Mouse (Mus musculus) kidney, postnatal 0 days (tissue): Measurements from ENCODE around the gene Rapgef2. TPM values are rescaled to one million over a fixed set of nuclear protein-coding genes. Genes with fewer than 3 reads are reported as not detected.
A peak's percentile ranks its signal among the peaks of the same experiment; 100 is the strongest.
"Not testable (repeated sequence)": the region's sequence is repeated elsewhere in the genome, so short reads cannot be mapped to it uniquely, and the experiment has no call there.

Experiments
- ATAC-seq: fragments of 200-750 bp; cut with Nextera tagmentation; replicated peaks from 2 replicates; pipeline ENCODE4 v1.8.0; 2017; ENCODE audit warnings: low read depth, moderate number of reproducible peaks, moderate TSS enrichment, moderate library complexity; ENCODE audit not compliant: low FRiP score
- DNase-seq: peaks from one replicate; pipeline ENCODE4 v3.0.0-alpha.2; 2016; ENCODE audit warnings: low spot score
- H3K27ac ChIP-seq: fragments of 300-500 bp; sonication (generic); 2 replicates; pipeline ENCODE4 v1.5.1; 2014; ENCODE audit warnings: mild to moderate bottlenecking
- H3K27me3 ChIP-seq: fragments of 300-500 bp; sonication (generic); 2 replicates; pipeline ENCODE4 v1.6.1; 2014; ENCODE audit warnings: low read length, mixed read lengths; ENCODE audit not compliant: insufficient read depth
- H3K36me3 ChIP-seq: fragments of 300-500 bp; sonication (generic); 2 replicates; pipeline ENCODE4 v1.6.1; 2014; ENCODE audit warnings: low read length, mixed read lengths; ENCODE audit not compliant: insufficient read depth
- H3K4me1 ChIP-seq: fragments of 300-500 bp; sonication (generic); replicated peaks from 2 replicates; pipeline ENCODE4 v1.6.1; 2014; ENCODE audit warnings: antibody characterized with exemption, low read length, mixed read lengths; ENCODE audit not compliant: insufficient read depth
- H3K4me2 ChIP-seq: fragments of 300-500 bp; sonication (generic); 2 replicates; pipeline ENCODE4 v1.6.1; 2014; ENCODE audit warnings: mild to moderate bottlenecking, low read length, moderate library complexity, mixed read lengths
- H3K4me3 ChIP-seq: fragments of 300-500 bp; sonication (generic); replicated peaks from 2 replicates; pipeline ENCODE4 v1.5.1; 2014; ENCODE audit warnings: low read depth, low read length
- H3K9ac ChIP-seq: fragments of 300-500 bp; sonication (generic); 2 replicates; pipeline ENCODE4 v1.6.1; 2014; ENCODE audit warnings: low read depth, low read length
- H3K9me3 ChIP-seq: fragments of 300-500 bp; sonication (generic); replicated peaks from 2 replicates; pipeline ENCODE4 v1.6.1; 2016; ENCODE audit warnings: low read length, inconsistent platforms, mixed read lengths
- CTCF ChIP-seq: IDR thresholded peaks from 2 replicates; pipeline ENCODE4 v1.5.1; 2016; ENCODE audit warnings: antibody characterized with exemption, low read depth, mild to moderate bottlenecking, moderate library complexity
- WGBS: fragments of 180-500 bp; shearing (Covaris S2); extraction: QIAGEN DNeasy Blood & Tissue Kit; methylation state at CpG from one replicate; pipeline ENCODE4 v1.1.7; 2014; 5-methylcytosine and 5-hydroxymethylcytosine counted together
- polyA plus RNA-seq: library from polyadenylated mRNA; unstranded; fragments of >200 nt; fragmentation: Nextera tagmentation; extraction: Ambion mirVana; gene quantifications from 2 replicates; pipeline ENCODE4 v1.2.1, GENCODE M21; 2015

Rapgef2 gene
- polyA plus RNA-seq, 1 experiment from 2014 or later: 4.4 TPM

DNA sequence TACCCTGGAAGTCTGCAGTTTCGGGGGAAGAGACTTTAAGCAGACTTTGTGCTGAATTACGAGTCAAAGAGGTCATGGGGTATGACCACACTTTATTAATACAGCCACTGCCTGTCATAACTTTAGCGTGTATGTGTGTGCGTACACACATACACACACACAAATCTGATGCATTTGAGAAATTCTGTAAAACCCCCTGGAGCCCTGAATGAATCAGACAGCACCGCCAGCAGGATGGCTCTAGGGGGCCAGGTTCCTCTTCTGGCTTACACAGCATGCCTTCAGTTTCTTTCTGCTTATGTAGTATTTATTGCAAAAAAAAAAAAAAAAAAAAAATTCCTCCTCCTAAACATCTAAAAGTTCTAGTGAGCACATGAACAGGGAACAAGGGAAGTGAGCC lies 113.0 kb downstream of the Rapgef2 start:
- 0 out of 2 replicates have a peak, but pooled peaks cover 5% of the 10 kb centered on the region for H3K4me1 ChIP-seq
- no peak overlapping the region for H3K9ac ChIP-seq
- no peak overlapping the region for H3K27ac ChIP-seq
- no peak overlapping the region for H3K4me3 ChIP-seq
- no peaks in the 10 kb centered on the region for H3K9me3 ChIP-seq
- TF ChIP-seq CTCF: no peak
- no peaks in the 10 kb centered on the region for H3K27me3 ChIP-seq
- H3K4me2 ChIP-seq: no peak overlapping the region
- 75% methylated on average over 5 of the region's 5 CpGs for WGBS
- H3K36me3 ChIP-seq: peaks cover 3% of the 10 kb centered on the region; the same call in 1 of the 2 replicates
- DNase-seq (no peak), ATAC-seq (no peak)

DNA sequence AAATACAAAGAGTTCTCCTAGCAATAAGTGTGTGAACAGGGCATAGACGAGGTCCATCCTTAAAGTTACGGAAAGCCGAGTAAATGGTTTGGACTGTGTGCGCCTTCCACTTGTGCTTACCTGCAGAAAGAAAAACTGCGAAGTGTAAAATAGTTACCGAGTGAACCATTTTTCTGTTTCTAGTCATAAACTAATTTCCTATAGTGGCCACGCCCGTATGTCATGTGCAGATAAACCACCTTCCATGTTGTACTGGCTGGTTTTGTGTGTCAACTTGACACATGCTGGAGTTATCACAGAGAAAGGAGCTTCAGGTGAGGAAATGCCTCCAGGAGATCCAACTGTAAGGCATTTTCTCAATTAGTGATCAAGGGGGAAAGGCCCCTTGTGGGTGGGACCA lies 115.2 kb downstream of the Rapgef2 start:
- not testable (repeated sequence) for H3K4me2 ChIP-seq, DNase-seq, H3K27ac ChIP-seq, H3K9me3 ChIP-seq, H3K27me3 ChIP-seq, H3K4me1 ChIP-seq, H3K36me3 ChIP-seq, H3K4me3 ChIP-seq, ATAC-seq, H3K9ac ChIP-seq
- WGBS: 95% methylated on average over 8 of the region's 8 CpGs

- Histone ChIP-seq H3K4me3 (no peak overlapping the region), H3K4me1 (no peaks in the 10 kb centered on the region; the same call in 1 of the 2 replicates), H3K9me3 (no peaks in the 10 kb centered on the region), H3K4me2 (no peak overlapping the region), H3K36me3 (peaks cover 3% of the 10 kb centered on the region; the same call in 1 of the 2 replicates), H3K27me3 (no peaks in the 10 kb centered on the region), H3K27ac (no peak overlapping the region), H3K9ac (no peak overlapping the region)
- 55% methylated on average over 2 of the region's 2 CpGs for WGBS
- no peak for TF ChIP-seq CTCF
- ATAC-seq (no peak), DNase-seq (no peak)
Measured at GRCm38 (mm10) chr3:79168168-79168827, 118.0 kb downstream of the Rapgef2 start.

GRCm38 (mm10) chr3:79167586-79167985 lies 118.7 kb downstream of the Rapgef2 start:
- WGBS: 81% methylated on average over 2 of the region's 2 CpGs
- Histone ChIP-seq H3K9me3 (no peaks in the 10 kb centered on the region), H3K36me3 (peaks cover 1% of the 10 kb centered on the region; the same call in 1 of the 2 replicates), H3K27ac (no peak overlapping the region), H3K4me3 (no peak overlapping the region), H3K4me1 (no peaks in the 10 kb centered on the region; the same call in 1 of the 2 replicates), H3K4me2 (no peak overlapping the region), H3K27me3 (no peaks in the 10 kb centered on the region), H3K9ac (no peak overlapping the region)
- no peak for TF ChIP-seq CTCF
- ATAC-seq (no peak), DNase-seq (no peak)

- Histone ChIP-seq H3K9ac (no peak overlapping the region), H3K4me2 (peak overlapping the region; percentile 25), H3K4me1 (peaks cover 13% of the 10 kb centered on the region; the same call in 1 of the 2 replicates), H3K27ac (peak overlapping the region; percentile 51; the same call in 1 of the 2 replicates), H3K9me3 (no peaks in the 10 kb centered on the region), H3K36me3 (no peaks in the 10 kb centered on the region), H3K27me3 (no peaks in the 10 kb centered on the region), H3K4me3 (0 out of 2 replicates have a peak overlapping the region, but pooled peaks have one; percentile 0)
- DNase-seq: no peak
- 48% methylated on average over 6 of the region's 6 CpGs for WGBS
- no peak for TF ChIP-seq CTCF
- ATAC-seq: no peak
Measured at GRCm38 (mm10) chr3:79161834-79162401, 124.4 kb downstream of the Rapgef2 start.

DNA sequence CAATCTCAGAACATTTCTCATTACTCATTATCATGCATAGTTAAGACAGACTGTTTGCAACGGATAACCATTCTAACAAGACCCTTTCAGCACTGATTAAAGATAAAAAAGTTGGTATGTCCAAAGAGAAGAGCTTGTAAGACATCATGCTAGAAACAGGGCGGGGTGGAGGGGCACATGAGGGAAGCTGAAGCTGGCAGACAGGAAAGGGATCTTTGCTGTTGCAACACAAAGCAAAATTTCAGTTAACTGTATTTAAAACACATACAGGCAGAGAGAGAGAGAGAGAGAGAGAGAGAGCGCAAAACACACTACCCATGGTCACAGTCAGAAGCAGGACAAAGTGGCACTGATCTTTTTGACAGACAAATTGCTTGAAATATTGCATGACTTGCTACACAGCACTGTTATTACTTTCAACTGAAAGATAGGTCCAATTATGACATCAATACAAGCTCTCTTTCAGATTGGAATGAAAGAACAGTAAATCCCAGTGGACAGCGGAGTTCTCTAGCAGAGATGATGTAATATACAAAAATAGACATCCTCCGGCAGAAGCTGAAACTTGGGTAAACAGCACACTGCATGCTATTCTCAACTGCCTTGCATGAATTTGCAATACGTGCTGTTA lies 125.1 kb downstream of the Rapgef2 start:
- Histone ChIP-seq H3K9ac (0 out of 2 replicates have a peak overlapping the region, but pooled peaks have one; percentile 8), H3K4me2 (peak overlapping the region; percentile 25), H3K27ac (peak overlapping the region; percentile 51; the same call in 1 of the 2 replicates), H3K27me3 (no peaks in the 10 kb centered on the region), H3K4me1 (peaks cover 13% of the 10 kb centered on the region; the same call in 1 of the 2 replicates), H3K36me3 (no peaks in the 10 kb centered on the region), H3K9me3 (no peaks in the 10 kb centered on the region), H3K4me3 (0 out of 2 replicates have a peak overlapping the region, but pooled peaks have one; percentile 0)
- WGBS: 55% methylated on average over 6 of the region's 6 CpGs
- DNase-seq (peak; percentile 78), ATAC-seq (no peak)
- no peak for TF ChIP-seq CTCF
